Mouse (Mus musculus): Measurements from ENCODE around the gene Mpc1. TPM values are rescaled to one million over a fixed set of nuclear protein-coding genes. Genes with fewer than 3 reads are reported as not detected.

Gene Mpc1
- polyA plus RNA-seq, 1 experiment from 2014 or later: 96.4 TPM

- no peaks in the 10 kb centered on the region for H3K36me3 ChIP-seq (ENCODE audit: control insufficient read depth, insufficient read depth, low read length)
- no peak for ATAC-seq (ENCODE audit: insufficient number of reproducible peaks, low FRiP score, low TSS enrichment, low read depth)
- no peak overlapping the region for H3K9ac ChIP-seq (ENCODE audit: low read length)
- H3K27me3 ChIP-seq (ENCODE audit: control insufficient read depth, insufficient read depth, low read length): no peaks in the 10 kb centered on the region
- 33% methylated on average over 8 of the region's 8 CpGs for WGBS
- H3K27ac ChIP-seq (replicated peaks; ENCODE audit: low read depth, low read length): no peak overlapping the region
- H3K4me1 ChIP-seq (ENCODE audit: control insufficient read depth, insufficient read depth, low read length): 0 out of 2 replicates have a peak, but pooled peaks cover 2% of the 10 kb centered on the region
- DNase-seq (ENCODE audit: low spot score): no peak
- H3K9me3 ChIP-seq (ENCODE audit: control insufficient read depth, low read length): no peaks in the 10 kb centered on the region
- H3K4me3 ChIP-seq (ENCODE audit: low read depth, low read length): no peak overlapping the region
- no peak overlapping the region for H3K4me2 ChIP-seq (ENCODE audit: low read depth, severe bottlenecking)
Measured at GRCm38 (mm10) chr17:8285056-8285455, 2.4 kb downstream of the Mpc1 start.

- no peaks in the 10 kb centered on the region for H3K27me3 ChIP-seq (ENCODE audit: control insufficient read depth, insufficient read depth, low read length)
- H3K4me2 ChIP-seq (ENCODE audit: low read depth, severe bottlenecking): no peak overlapping the region
- no peak for DNase-seq (ENCODE audit: low spot score)
- H3K4me3 ChIP-seq (ENCODE audit: low read depth, low read length): no peak overlapping the region
- H3K4me1 ChIP-seq (ENCODE audit: control insufficient read depth, insufficient read depth, low read length): 0 out of 2 replicates have a peak, but pooled peaks cover 2% of the 10 kb centered on the region
- H3K36me3 ChIP-seq (ENCODE audit: control insufficient read depth, insufficient read depth, low read length): no peaks in the 10 kb centered on the region
- H3K27ac ChIP-seq (replicated peaks; ENCODE audit: low read depth, low read length): no peak overlapping the region
- 85% methylated on average over 4 of the region's 4 CpGs for WGBS
- ATAC-seq (ENCODE audit: insufficient number of reproducible peaks, low FRiP score, low TSS enrichment, low read depth): no peak
- H3K9me3 ChIP-seq (ENCODE audit: control insufficient read depth, low read length): no peaks in the 10 kb centered on the region
- no peak overlapping the region for H3K9ac ChIP-seq (ENCODE audit: low read length)
Measured at GRCm38 (mm10) chr17:8286987-8287386, 4.3 kb downstream of the Mpc1 start.

DNA sequence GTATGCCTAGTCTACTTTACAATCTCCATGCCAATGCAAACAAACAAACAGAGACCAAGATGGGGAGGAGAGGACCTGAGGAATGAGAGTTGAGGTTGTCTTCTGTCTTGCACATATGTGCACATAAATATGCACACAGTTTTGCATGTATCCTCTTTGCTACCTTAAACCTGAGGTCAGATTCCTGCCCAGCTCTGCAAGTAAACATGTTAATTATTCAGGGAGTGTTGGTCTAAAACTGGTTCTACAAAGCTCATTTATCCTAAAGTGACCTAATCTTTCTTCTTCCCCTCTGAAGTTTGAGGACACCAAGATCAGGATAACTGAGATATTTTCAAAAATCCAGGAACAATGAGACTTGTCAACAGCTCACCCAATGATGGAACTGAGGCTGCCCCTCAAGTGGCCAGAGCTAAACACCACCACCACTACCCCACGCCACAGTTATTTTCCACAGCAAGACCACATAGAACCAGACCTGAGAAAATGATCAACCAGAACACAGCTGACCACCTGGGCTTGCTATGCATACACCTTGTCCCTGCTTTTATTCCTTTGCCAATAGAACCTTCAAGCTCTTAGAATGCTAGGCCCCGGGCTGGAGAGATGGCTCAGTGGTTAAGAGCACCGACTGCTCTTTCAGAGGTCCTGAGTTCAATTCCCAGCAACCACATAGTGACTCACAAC is 7.4 kb downstream of the Mpc1 start:
- H3K36me3 ChIP-seq (ENCODE audit: control insufficient read depth, insufficient read depth, low read length): no peaks in the 10 kb centered on the region
- DNase-seq (ENCODE audit: low spot score) (no peak), ATAC-seq (ENCODE audit: insufficient number of reproducible peaks, low FRiP score, low TSS enrichment, low read depth) (no peak)
- WGBS: 97% methylated on average over 3 of the region's 3 CpGs
- no peak overlapping the region for H3K4me3 ChIP-seq (ENCODE audit: low read depth, low read length)
- no peaks in the 10 kb centered on the region for H3K27me3 ChIP-seq (ENCODE audit: control insufficient read depth, insufficient read depth, low read length)
- no peaks in the 10 kb centered on the region for H3K4me1 ChIP-seq (ENCODE audit: control insufficient read depth, insufficient read depth, low read length)
- H3K9ac ChIP-seq (ENCODE audit: low read length): no peak overlapping the region
- H3K4me2 ChIP-seq (ENCODE audit: low read depth, severe bottlenecking): no peak overlapping the region
- H3K9me3 ChIP-seq (ENCODE audit: control insufficient read depth, low read length): no peaks in the 10 kb centered on the region
- no peak overlapping the region for H3K27ac ChIP-seq (replicated peaks; ENCODE audit: low read depth, low read length)

- Histone ChIP-seq H3K27ac (replicated peaks; ENCODE audit: low read depth, low read length) (no peak overlapping the region), H3K4me2 (ENCODE audit: low read depth, severe bottlenecking) (no peak overlapping the region), H3K9ac (ENCODE audit: low read length) (no peak overlapping the region), H3K9me3 (ENCODE audit: control insufficient read depth, low read length) (no peaks in the 10 kb centered on the region), H3K36me3 (ENCODE audit: control insufficient read depth, insufficient read depth, low read length) (no peaks in the 10 kb centered on the region), H3K4me1 (ENCODE audit: control insufficient read depth, insufficient read depth, low read length) (no peaks in the 10 kb centered on the region), H3K4me3 (ENCODE audit: low read depth, low read length) (no peak overlapping the region), H3K27me3 (ENCODE audit: control insufficient read depth, insufficient read depth, low read length) (no peaks in the 10 kb centered on the region)
- ATAC-seq (ENCODE audit: insufficient number of reproducible peaks, low FRiP score, low TSS enrichment, low read depth) (no peak), DNase-seq (ENCODE audit: low spot score) (no peak)
Measured at GRCm38 (mm10) chr17:8290736-8291135, 8.0 kb downstream of the Mpc1 start.

GRCm38 (mm10) chr17:8295825-8296224 is 13.1 kb downstream of the Mpc1 start:
- no peak overlapping the region for H3K4me2 ChIP-seq (ENCODE audit: low read depth, severe bottlenecking)
- no peaks in the 10 kb centered on the region; the same call in 1 of the 2 replicates for H3K36me3 ChIP-seq (ENCODE audit: control insufficient read depth, insufficient read depth, low read length)
- no peak for DNase-seq (ENCODE audit: low spot score)
- H3K9ac ChIP-seq (ENCODE audit: low read length): no peak overlapping the region
- no peaks in the 10 kb centered on the region for H3K27me3 ChIP-seq (ENCODE audit: control insufficient read depth, insufficient read depth, low read length)
- no peaks in the 10 kb centered on the region for H3K9me3 ChIP-seq (ENCODE audit: control insufficient read depth, low read length)
- H3K4me3 ChIP-seq (ENCODE audit: low read depth, low read length): no peak overlapping the region
- H3K4me1 ChIP-seq (ENCODE audit: control insufficient read depth, insufficient read depth, low read length): no peaks in the 10 kb centered on the region
- no peak overlapping the region for H3K27ac ChIP-seq (replicated peaks; ENCODE audit: low read depth, low read length)
- no peak for ATAC-seq (ENCODE audit: insufficient number of reproducible peaks, low FRiP score, low TSS enrichment, low read depth)

GRCm38 (mm10) chr17:8296313-8296844 is 13.7 kb downstream of the Mpc1 start:
- no peak for ATAC-seq (ENCODE audit: insufficient number of reproducible peaks, low FRiP score, low TSS enrichment, low read depth)
- H3K36me3 ChIP-seq (ENCODE audit: control insufficient read depth, insufficient read depth, low read length): no peaks in the 10 kb centered on the region; the same call in 1 of the 2 replicates
- H3K9me3 ChIP-seq (ENCODE audit: control insufficient read depth, low read length): no peaks in the 10 kb centered on the region
- H3K4me2 ChIP-seq (ENCODE audit: low read depth, severe bottlenecking): no peak overlapping the region
- no peaks in the 10 kb centered on the region for H3K4me1 ChIP-seq (ENCODE audit: control insufficient read depth, insufficient read depth, low read length)
- DNase-seq (ENCODE audit: low spot score): no peak
- no peak overlapping the region for H3K4me3 ChIP-seq (ENCODE audit: low read depth, low read length)
- WGBS: 84% methylated on average over 9 of the region's 9 CpGs
- no peaks in the 10 kb centered on the region for H3K27me3 ChIP-seq (ENCODE audit: control insufficient read depth, insufficient read depth, low read length)
- H3K27ac ChIP-seq (replicated peaks; ENCODE audit: low read depth, low read length): no peak overlapping the region
- no peak overlapping the region for H3K9ac ChIP-seq (ENCODE audit: low read length)

DNA sequence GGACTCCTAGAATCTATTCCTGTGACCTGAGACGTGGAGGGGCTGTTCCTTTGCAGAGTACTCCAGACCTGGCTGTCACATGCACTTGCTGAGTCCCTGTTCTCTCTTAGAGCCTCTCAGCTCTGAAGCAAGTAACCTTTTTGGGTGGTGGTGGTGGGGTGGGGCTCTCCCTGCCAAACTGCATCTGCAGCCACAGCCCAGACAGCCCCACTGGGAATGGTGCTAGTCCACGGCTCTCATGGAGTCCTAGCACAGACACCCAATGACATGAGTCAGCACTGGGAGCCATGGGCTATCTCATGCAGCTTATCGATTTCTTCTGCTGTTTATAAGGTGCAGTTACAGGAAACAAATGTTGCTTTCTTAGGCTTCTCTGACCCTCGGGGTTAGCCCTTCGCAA is 15.0 kb downstream of the Mpc1 start:
- no peak overlapping the region for H3K4me2 ChIP-seq (ENCODE audit: low read depth, severe bottlenecking)
- WGBS: 86% methylated on average over 5 of the region's 5 CpGs
- ATAC-seq (ENCODE audit: insufficient number of reproducible peaks, low FRiP score, low TSS enrichment, low read depth): no peak

DNA sequence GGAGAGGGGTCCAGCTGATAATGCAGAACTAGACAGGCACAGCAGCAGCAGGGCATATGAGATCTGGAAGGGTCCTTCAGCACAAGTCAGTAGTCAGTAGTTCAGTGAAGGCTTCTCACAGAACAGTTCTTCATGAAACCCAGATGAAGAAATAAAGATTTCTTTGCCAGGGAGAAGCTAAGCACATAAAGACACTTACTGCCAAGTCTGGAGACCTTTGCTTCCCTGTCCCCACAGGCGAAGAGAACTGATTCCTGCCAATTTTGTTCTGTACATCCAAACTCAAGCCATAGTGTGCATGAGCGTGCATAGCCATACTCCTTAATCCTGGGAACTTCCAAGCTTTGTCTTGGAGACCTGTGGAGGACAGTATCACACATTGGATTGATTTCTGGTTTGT is 15.6 kb downstream of the Mpc1 start:
- Histone ChIP-seq H3K27ac (replicated peaks; ENCODE audit: low read depth, low read length) (no peak overlapping the region), H3K27me3 (ENCODE audit: control insufficient read depth, insufficient read depth, low read length) (no peaks in the 10 kb centered on the region), H3K4me3 (ENCODE audit: low read depth, low read length) (no peak overlapping the region), H3K36me3 (ENCODE audit: control insufficient read depth, insufficient read depth, low read length) (no peaks in the 10 kb centered on the region; the same call in 1 of the 2 replicates), H3K4me2 (ENCODE audit: low read depth, severe bottlenecking) (no peak overlapping the region), H3K4me1 (ENCODE audit: control insufficient read depth, insufficient read depth, low read length) (no peaks in the 10 kb centered on the region), H3K9ac (ENCODE audit: low read length) (no peak overlapping the region), H3K9me3 (ENCODE audit: control insufficient read depth, low read length) (no peaks in the 10 kb centered on the region)
- no peak for DNase-seq (ENCODE audit: low spot score)
- WGBS: 85% methylated on average over 2 of the region's 2 CpGs
- ATAC-seq (ENCODE audit: insufficient number of reproducible peaks, low FRiP score, low TSS enrichment, low read depth): no peak

More for the DNA sequence above, 15.0 kb downstream of the Mpc1 start:
- Histone ChIP-seq H3K9ac (ENCODE audit: low read length) (no peak overlapping the region), H3K36me3 (ENCODE audit: control insufficient read depth, insufficient read depth, low read length) (no peaks in the 10 kb centered on the region; the same call in 1 of the 2 replicates), H3K4me1 (ENCODE audit: control insufficient read depth, insufficient read depth, low read length) (no peaks in the 10 kb centered on the region), H3K27ac (replicated peaks; ENCODE audit: low read depth, low read length) (no peak overlapping the region), H3K4me3 (ENCODE audit: low read depth, low read length) (no peak overlapping the region), H3K27me3 (ENCODE audit: control insufficient read depth, insufficient read depth, low read length) (no peaks in the 10 kb centered on the region), H3K9me3 (ENCODE audit: control insufficient read depth, low read length) (no peaks in the 10 kb centered on the region)
- DNase-seq (ENCODE audit: low spot score): no peak

GRCm38 (mm10) chr17:8299524-8299923 is 16.8 kb downstream of the Mpc1 start:
- H3K4me1 ChIP-seq (ENCODE audit: control insufficient read depth, insufficient read depth, low read length): no peaks in the 10 kb centered on the region
- no peaks in the 10 kb centered on the region; the same call in 1 of the 2 replicates for H3K36me3 ChIP-seq (ENCODE audit: control insufficient read depth, insufficient read depth, low read length)
- H3K9ac ChIP-seq (ENCODE audit: low read length): no peak overlapping the region
- no peak overlapping the region for H3K27ac ChIP-seq (replicated peaks; ENCODE audit: low read depth, low read length)
- H3K27me3 ChIP-seq (ENCODE audit: control insufficient read depth, insufficient read depth, low read length): no peaks in the 10 kb centered on the region
- ATAC-seq (ENCODE audit: insufficient number of reproducible peaks, low FRiP score, low TSS enrichment, low read depth): no peak
- H3K4me3 ChIP-seq (ENCODE audit: low read depth, low read length): no peak overlapping the region
- no peak overlapping the region for H3K4me2 ChIP-seq (ENCODE audit: low read depth, severe bottlenecking)
- no peak for DNase-seq (ENCODE audit: low spot score)
- H3K9me3 ChIP-seq (ENCODE audit: control insufficient read depth, low read length): no peaks in the 10 kb centered on the region
